Mouse (Mus musculus) cerebellum, adult 2 months (tissue): ENCODE data around the gene Mpp3.

ENCODE experiments used
- CTCF ChIP-seq: fragments of 200-500 bp; IDR thresholded peaks from 2 replicates; pipeline ENCODE4 v1.5.1; 2011; ENCODE audit warnings: low read depth, mild to moderate bottlenecking, control low read depth, low read length, moderate library complexity, borderline replicate concordance; ENCODE audit not compliant: insufficient read depth
- POLR2A ChIP-seq: fragments of 200-500 bp; IDR thresholded peaks from 2 replicates; pipeline ENCODE4 v1.6.1; 2011; ENCODE audit warnings: low read length, control low read depth, borderline replicate concordance; ENCODE audit not compliant: insufficient read depth

DNA sequence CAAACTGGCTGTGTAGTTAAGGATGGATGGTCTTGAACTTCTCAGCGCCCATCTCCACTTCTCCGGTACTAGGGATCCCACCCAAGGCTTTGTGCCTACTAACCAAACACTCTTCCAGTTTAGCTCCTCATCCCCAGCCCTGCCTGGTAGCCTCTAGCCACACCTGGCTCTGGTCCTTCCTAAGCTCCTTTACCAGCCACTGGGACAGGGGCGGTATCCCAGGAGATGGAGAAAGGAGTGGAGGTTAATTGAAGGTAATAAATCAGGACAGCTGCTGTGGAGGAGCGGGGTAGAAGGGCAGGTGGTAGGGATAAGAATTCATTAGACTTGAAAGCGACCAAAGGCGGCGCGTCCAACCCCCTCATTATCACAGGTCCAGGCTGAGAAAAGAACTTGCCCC is 63.6 kb downstream of the Mpp3 start:
- TF ChIP-seq CTCF (no peak), POLR2A (no peak)
